Mouse (Mus musculus) liver, embryonic 12.5 days (tissue): Measurements from ENCODE around the gene Atf6b. TPM values are rescaled to one million over a fixed set of nuclear protein-coding genes. Genes with fewer than 3 reads are reported as not detected.

ENCODE experiments used
- ATAC-seq: fragments of 200-750 bp; cut with Nextera tagmentation; 2 replicates; pipeline ENCODE4 v1.8.0; 2017; ENCODE audit warnings: moderate number of reproducible peaks, mild to moderate bottlenecking, moderate library complexity
- H3K27ac ChIP-seq: fragments of 300-500 bp; sonication (generic); 2 replicates; pipeline ENCODE4 v1.5.1; 2016; ENCODE audit warnings: mild to moderate bottlenecking
- H3K27me3 ChIP-seq: fragments of 300-500 bp; sonication (generic); replicated peaks from 2 replicates; pipeline ENCODE4 v1.6.1; 2016; ENCODE audit warnings: mild to moderate bottlenecking, moderate library complexity
- H3K36me3 ChIP-seq: fragments of 300-500 bp; sonication (generic); 2 replicates; pipeline ENCODE4 v1.6.1; 2016; ENCODE audit warnings: mild to moderate bottlenecking, moderate library complexity
- H3K4me1 ChIP-seq: fragments of 300-500 bp; sonication (generic); 2 replicates; pipeline ENCODE4 v1.6.1; 2016
- H3K4me2 ChIP-seq: fragments of 300-500 bp; sonication (generic); 2 replicates; pipeline ENCODE4 v1.6.1; 2016; ENCODE audit warnings: mild to moderate bottlenecking, moderate library complexity
- H3K4me3 ChIP-seq: fragments of 300-500 bp; sonication (generic); 2 replicates; pipeline ENCODE4 v1.5.1; 2016; ENCODE audit warnings: mild to moderate bottlenecking, moderate library complexity
- H3K9ac ChIP-seq: fragments of 300-500 bp; sonication (generic); 2 replicates; pipeline ENCODE4 v1.6.1; 2016; ENCODE audit warnings: mild to moderate bottlenecking, moderate library complexity
- H3K9me3 ChIP-seq: fragments of 300-500 bp; sonication (generic); replicated peaks from 2 replicates; pipeline ENCODE4 v1.6.1; 2016; ENCODE audit warnings: mild to moderate bottlenecking, moderate library complexity
- WGBS: fragments of 180-500 bp; shearing (Covaris S2); methylation state at CpG from one replicate; pipeline ENCODE4 v1.1.7; 2016; ENCODE audit not compliant: insufficient replicate concordance; 5-methylcytosine and 5-hydroxymethylcytosine counted together
- polyA plus RNA-seq: library from polyadenylated mRNA; unstranded; fragments of >200 nt; fragmentation: Nextera tagmentation; extraction: Ambion mirVana; gene quantifications from 2 replicates; pipeline ENCODE4 v1.2.1, GENCODE M21; 2016

Gene Atf6b
- polyA plus RNA-seq, 1 experiment from 2014 or later: 37.0 TPM

DNA sequence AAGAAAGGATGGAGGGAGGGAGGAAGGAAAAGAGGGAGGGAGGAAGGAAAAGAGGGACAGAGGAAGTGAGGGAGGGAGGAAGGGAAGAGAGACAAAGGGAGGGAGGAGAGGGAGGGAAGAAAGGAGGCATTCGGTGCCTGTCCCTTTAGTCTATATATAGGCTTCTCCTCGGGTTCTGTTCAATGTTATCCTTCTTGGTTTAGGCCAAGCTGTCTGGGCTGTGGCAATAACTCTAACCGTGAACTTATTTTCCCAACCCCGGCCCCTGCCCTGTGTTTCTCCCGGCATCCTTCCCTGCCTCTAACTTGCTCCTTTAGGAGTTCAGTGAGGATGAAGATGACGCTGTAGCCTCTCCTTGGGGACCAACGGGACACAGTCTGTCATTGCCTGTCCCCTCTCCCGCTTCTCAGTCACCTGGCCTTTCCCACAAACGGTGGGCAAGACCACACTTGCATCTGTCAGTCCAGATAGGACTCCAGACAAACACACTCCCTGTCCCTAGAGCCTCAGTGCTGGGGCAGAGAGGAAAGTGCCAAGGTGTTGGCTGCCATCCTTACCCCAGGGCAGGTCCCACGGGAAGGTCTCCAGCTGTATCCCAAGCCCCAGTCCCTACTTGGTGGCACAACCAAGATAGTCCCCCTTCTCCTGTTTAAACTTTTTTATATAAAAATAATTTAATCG lies 27.7 kb downstream of the Atf6b start:
- no peaks in the 10 kb centered on the region for H3K9me3 ChIP-seq
- no peak overlapping the region for H3K9ac ChIP-seq
- peaks cover 99% of the 10 kb centered on the region for H3K27me3 ChIP-seq
- H3K4me1 ChIP-seq: peaks cover 6% of the 10 kb centered on the region; the same call in 1 of the 2 replicates
- no peak for ATAC-seq
- no peak overlapping the region for H3K27ac ChIP-seq
- H3K4me3 ChIP-seq: no peak overlapping the region
- no peak overlapping the region for H3K4me2 ChIP-seq
- WGBS: 45% methylated on average over 11 of the region's 11 CpGs
- no peaks in the 10 kb centered on the region for H3K36me3 ChIP-seq

DNA sequence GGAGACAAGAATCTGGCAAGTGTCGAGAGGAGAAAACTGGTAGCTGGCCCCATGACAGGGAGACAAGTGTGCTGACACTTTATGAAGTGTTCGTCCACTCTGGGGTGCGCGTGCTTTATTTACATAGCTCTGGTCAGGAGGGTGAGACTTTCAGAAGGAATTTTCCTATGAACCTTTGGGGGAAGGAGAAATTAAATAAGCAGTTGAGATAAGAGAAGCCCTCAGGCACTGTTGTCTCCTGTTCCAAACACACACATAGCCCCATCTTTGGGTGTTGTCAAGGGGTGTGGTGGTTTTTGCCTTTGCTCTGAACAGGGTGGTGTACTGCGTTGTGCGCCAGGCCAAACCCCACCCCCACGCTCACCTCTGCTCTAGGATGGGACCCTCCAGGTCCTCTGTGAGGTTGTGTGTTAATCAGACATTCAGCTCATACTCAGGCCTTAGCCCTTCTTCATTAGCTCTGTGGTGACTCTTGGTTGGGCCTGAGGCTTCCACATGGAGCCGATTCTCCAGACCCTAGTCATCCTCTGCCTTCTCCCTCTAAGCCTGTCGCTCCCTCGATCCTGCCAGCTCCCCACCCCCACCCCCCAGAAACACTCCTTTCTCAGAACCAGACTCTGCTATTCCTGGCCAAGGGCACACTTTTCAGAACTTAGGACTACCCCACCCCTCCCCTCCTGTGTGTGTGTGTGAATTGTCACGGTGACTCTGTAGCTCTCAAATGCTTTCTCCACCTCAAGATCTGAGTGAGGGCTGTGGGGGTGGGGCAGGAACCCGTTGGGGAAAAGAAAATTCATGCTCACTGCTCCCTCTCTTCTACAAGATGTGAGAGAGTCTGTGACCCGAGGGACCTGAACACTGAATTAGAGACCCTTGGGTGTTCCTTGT lies 28.5 kb downstream of the Atf6b start:
- no peak overlapping the region for H3K9ac ChIP-seq
- H3K27ac ChIP-seq: no peak overlapping the region
- 59% methylated on average over 13 of the region's 13 CpGs for WGBS

DNA sequence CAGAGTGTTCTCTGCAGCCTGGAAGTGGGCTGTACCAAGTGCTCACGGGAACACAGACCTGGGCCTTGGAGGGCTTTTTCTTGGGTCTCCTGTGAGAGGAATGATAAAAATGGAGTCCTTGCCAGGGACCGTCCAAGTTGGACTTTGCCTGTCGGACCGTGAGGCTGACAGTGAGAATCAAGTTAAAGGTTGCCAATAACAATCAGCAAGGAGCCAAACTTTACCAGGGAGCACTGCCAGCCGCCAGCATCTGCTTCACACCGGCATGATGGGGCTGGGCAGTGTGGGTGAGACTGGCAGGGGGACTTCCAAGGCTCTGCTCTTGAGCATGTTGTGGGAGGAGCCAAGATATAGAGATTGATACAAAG lies 29.1 kb downstream of the Atf6b start:
- Histone ChIP-seq H3K27ac (no peak overlapping the region), H3K36me3 (no peaks in the 10 kb centered on the region), H3K4me1 (peaks cover 6% of the 10 kb centered on the region; the same call in 1 of the 2 replicates), H3K9me3 (no peaks in the 10 kb centered on the region), H3K4me3 (no peak overlapping the region), H3K4me2 (no peak overlapping the region), H3K9ac (no peak overlapping the region), H3K27me3 (peaks cover 98% of the 10 kb centered on the region)
- ATAC-seq: no peak
- WGBS: 69% methylated on average over 6 of the region's 6 CpGs

More for the DNA sequence above, 28.5 kb downstream of the Atf6b start:
- Histone ChIP-seq H3K4me1 (peaks cover 6% of the 10 kb centered on the region; the same call in 1 of the 2 replicates), H3K9me3 (no peaks in the 10 kb centered on the region), H3K4me2 (no peak overlapping the region), H3K27me3 (peaks cover 99% of the 10 kb centered on the region), H3K36me3 (no peaks in the 10 kb centered on the region), H3K4me3 (no peak overlapping the region)
- no peak for ATAC-seq

DNA sequence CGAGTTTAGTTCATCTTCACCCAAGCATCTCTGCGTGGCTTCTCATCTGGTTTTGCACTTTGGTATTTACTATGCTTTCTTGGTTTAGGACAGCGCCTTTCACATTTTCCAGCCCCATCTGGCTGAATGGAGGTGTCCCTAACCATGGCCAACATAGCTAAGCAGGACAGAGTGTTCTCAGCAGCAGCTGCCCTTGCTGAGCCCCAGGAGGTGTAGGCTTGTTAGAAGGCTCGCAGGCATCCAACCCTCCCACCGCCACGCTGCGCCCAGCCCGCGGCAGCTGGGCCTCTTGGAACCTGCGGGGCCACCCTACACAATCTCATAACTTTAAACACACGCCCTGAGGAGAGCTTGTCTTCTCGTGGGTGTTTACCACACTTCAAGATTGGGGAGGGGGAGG lies 29.7 kb downstream of the Atf6b start:
- Histone ChIP-seq H3K9me3 (no peaks in the 10 kb centered on the region), H3K9ac (no peak overlapping the region), H3K36me3 (no peaks in the 10 kb centered on the region), H3K4me1 (peaks cover 9% of the 10 kb centered on the region; the same call in 1 of the 2 replicates), H3K27ac (no peak overlapping the region), H3K4me3 (no peak overlapping the region), H3K27me3 (peaks cover 98% of the 10 kb centered on the region), H3K4me2 (no peak overlapping the region)
- 56% methylated on average over 12 of the region's 12 CpGs for WGBS
- ATAC-seq: no peak

DNA sequence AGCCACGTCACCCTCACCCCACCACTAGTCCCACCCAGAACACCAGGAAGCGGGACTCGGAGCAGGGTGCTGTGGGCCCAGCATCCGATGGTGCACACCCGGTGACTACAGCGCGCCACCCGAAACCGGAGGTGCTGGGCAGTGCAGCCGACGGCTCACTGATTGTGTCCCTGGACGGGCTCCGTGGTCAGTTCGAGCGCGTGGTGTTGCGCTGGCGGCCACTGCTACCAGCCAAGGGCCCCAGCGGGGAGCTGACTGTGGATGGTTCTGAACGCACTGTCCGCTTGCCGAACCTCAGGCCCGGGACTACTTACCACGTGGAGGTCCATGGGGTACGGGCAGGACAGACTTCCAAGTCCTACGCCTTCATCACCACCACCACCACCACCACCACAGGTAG lies 33.2 kb downstream of the Atf6b start:
- H3K4me3 ChIP-seq: no peak overlapping the region
- H3K27me3 ChIP-seq: peaks cover 94% of the 10 kb centered on the region
- H3K4me1 ChIP-seq: 0 out of 2 replicates have a peak, but pooled peaks cover 12% of the 10 kb centered on the region
- ATAC-seq: no peak
- WGBS: 64% methylated on average over 26 of the region's 26 CpGs
- no peak overlapping the region for H3K4me2 ChIP-seq
- H3K27ac ChIP-seq: no peak overlapping the region
- H3K9ac ChIP-seq: no peak overlapping the region
- H3K9me3 ChIP-seq: no peaks in the 10 kb centered on the region
- no peaks in the 10 kb centered on the region for H3K36me3 ChIP-seq

DNA sequence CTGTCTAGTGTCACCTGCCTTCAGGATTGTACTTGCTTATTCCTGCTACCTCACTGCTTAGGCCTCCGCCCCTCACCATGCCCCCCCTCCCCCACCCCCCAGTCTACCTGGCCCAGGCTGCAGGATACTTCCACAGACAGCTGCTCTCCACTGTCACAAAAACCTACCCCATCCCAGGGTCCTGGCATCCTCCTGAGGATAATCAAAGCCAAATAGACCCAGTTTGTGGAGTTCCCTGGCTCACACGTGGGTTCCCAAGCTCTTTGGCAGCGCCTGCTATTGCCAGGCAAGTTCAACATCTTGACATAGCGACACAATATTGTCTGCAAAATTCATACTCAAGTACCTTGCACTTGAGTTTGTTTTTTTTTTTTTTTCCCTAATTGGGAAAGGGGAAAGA lies 33.7 kb downstream of the Atf6b start:
- no peaks in the 10 kb centered on the region for H3K36me3 ChIP-seq
- no peak overlapping the region for H3K4me2 ChIP-seq
- 0 out of 2 replicates have a peak, but pooled peaks cover 12% of the 10 kb centered on the region for H3K4me1 ChIP-seq
- 63% methylated on average over 4 of the region's 4 CpGs for whole genome bisulfite sequencing
- no peak overlapping the region for H3K27ac ChIP-seq
- H3K4me3 ChIP-seq: no peak overlapping the region
- H3K9me3 ChIP-seq: no peaks in the 10 kb centered on the region
- no peak overlapping the region for H3K9ac ChIP-seq
- H3K27me3 ChIP-seq: peaks cover 94% of the 10 kb centered on the region
- no peak for ATAC-seq

DNA sequence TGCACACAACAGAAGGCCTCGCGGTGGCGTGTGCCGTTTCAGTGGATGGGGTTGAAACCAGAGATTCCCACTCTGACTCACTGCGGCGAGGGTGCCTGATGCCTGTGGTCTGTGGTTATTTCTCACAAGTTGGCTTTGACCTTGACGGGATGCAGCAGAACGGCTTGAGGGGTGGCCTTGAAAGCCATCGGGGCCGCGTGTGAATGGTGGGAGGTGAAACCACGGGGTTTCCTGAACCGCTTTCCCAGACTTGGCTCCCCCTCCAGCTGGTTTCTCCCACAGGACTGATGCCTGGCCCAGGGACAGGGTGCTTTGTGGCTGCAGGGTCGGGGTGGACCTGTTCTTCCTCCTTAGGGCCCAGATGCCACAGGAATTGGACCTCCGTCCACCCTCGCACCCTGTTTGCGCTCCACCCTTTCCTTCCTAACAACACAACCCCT lies 34.2 kb downstream of the Atf6b start:
- no peak for ATAC-seq
- Histone ChIP-seq H3K4me3 (no peak overlapping the region), H3K4me2 (no peak overlapping the region)

DNA sequence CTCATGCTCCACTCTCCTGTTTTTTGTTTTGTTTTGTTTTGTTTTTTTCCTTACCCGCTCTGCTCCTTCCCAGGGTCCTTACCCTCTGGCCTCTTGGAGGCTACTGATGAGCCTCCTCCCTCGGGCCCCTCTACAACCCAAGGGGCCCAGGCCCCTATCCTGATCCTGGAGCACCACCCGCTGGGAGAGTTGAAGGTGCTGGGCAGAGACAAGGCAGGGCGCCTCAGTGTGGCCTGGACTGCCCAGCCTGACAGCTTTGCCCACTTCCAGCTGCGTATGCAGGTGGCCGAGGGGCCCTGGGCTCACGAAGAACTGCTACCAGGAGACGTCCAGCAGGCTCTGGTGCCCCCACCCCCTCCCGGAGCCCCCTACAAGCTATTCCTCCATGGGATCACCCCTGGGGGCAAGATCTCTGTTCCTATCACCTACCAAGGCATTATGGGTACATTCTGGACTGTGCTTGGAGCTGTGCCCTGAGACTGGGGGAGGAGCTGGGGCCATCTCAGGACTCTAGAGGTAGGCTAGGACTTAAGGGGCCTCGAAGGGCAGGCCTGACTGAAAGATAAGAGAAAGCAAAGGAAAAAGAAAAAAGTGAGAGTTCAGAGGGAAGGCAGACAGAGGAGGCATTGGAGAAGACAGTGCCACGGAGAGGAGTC lies 35.1 kb downstream of the Atf6b start:
- 54% methylated on average over 11 of the region's 11 CpGs for WGBS
- peaks cover 80% of the 10 kb centered on the region for H3K27me3 ChIP-seq
- H3K4me3 ChIP-seq: no peak overlapping the region
- H3K27ac ChIP-seq: no peak overlapping the region
- no peak for ATAC-seq
- H3K36me3 ChIP-seq: no peaks in the 10 kb centered on the region
- H3K4me2 ChIP-seq: no peak overlapping the region
- 0 out of 2 replicates have a peak, but pooled peaks cover 12% of the 10 kb centered on the region for H3K4me1 ChIP-seq
- no peak overlapping the region for H3K9ac ChIP-seq
- no peaks in the 10 kb centered on the region for H3K9me3 ChIP-seq

More for the DNA sequence above, 34.2 kb downstream of the Atf6b start:
- H3K27ac ChIP-seq: no peak overlapping the region
- no peaks in the 10 kb centered on the region for H3K36me3 ChIP-seq
- H3K27me3 ChIP-seq: peaks cover 88% of the 10 kb centered on the region
- H3K9ac ChIP-seq: no peak overlapping the region
- H3K4me1 ChIP-seq: 0 out of 2 replicates have a peak, but pooled peaks cover 12% of the 10 kb centered on the region
- WGBS: 25% methylated on average over 17 of the region's 17 CpGs
- H3K9me3 ChIP-seq: no peaks in the 10 kb centered on the region

DNA sequence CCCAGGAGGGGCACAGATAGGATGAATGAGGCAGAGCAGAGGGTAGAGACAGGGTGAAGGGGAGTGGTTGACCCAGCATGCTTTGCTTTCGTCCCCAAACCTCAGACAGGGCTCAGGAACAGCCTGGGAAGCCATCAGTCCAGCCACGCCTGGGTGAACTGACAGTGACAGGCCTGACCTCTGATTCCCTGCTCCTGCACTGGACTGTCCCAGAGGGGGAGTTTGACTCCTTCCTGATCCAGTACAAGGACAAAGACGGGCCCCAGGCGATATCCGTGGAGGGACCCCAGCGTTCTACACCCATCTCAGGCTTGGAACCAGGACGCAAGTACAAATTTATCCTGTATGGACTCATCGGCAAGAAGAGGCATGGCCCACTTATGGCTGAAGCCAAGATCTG lies 36.2 kb downstream of the Atf6b start:
- 62% methylated on average over 8 of the region's 8 CpGs for WGBS
- Histone ChIP-seq H3K9me3 (no peaks in the 10 kb centered on the region), H3K4me2 (no peak overlapping the region), H3K27ac (no peak overlapping the region), H3K4me3 (no peak overlapping the region), H3K27me3 (peaks cover 68% of the 10 kb centered on the region), H3K36me3 (no peaks in the 10 kb centered on the region), H3K4me1 (0 out of 2 replicates have a peak, but pooled peaks cover 12% of the 10 kb centered on the region), H3K9ac (no peak overlapping the region)
- no peak for ATAC-seq

DNA sequence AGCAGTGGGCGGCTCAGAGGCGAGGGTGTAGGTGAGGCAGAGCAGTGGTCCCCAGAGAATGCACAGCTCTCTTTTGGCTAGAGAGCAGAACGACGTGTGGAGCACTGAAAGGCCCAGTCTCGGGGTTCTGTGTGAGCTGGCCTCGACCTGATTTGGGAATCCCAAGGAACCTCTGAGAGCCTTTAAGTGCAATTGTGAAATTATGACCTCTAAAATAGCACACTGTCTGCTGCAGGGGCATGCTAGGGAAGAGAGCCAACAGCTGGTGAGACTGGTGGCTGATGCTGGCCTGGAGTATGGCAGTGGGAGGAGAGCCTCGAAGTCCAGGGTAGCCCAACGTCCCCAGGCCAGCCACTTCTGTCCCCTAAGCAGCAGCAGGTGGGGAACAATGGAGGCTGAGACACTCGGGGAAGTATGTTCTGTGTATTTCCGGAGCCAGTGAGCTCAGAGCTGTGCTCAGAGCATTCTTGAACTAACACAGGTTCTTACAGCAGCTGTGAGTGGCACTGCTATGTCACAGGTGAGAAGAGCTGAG lies 36.8 kb downstream of the Atf6b start:
- H3K4me2 ChIP-seq: no peak overlapping the region
- no peaks in the 10 kb centered on the region for H3K36me3 ChIP-seq
- no peak overlapping the region for H3K4me3 ChIP-seq
- no peak for ATAC-seq
- no peaks in the 10 kb centered on the region for H3K9me3 ChIP-seq
- H3K4me1 ChIP-seq: 0 out of 2 replicates have a peak, but pooled peaks cover 12% of the 10 kb centered on the region
- H3K27ac ChIP-seq: no peak overlapping the region
- H3K27me3 ChIP-seq: peaks cover 62% of the 10 kb centered on the region
- no peak overlapping the region for H3K9ac ChIP-seq
- WGBS: 53% methylated on average over 10 of the region's 10 CpGs

DNA sequence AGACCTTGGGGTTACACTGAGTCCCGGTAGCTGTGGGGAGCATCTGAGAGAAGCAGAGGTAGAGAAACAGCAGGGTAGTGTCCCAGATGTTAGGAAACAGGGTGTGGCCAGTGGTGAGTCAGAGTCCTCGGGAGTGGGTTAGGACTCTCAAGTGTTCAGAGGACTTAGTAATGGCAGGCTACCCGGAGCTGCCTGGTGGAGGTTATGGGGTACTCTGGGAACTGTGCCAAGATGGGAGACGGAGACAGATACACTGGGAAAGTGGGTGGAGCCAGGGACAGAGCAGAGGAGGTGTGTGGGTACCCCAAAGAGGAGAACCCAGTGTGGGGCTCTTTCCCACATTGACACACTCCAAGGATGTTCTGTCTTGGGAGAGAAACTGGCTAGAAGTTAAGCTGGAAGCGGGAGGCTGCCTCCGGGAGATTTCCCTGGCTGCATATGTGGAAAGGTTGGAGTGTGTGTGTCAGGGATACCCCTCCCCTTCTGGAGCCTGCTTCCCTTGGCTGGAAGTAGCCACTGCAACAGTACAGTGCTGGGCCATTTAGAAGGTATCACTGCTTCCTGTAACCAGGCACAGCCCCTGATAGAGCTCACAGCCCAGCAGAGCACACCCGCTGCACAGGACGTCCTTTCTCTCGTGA lies 37.4 kb downstream of the Atf6b start:
- Histone ChIP-seq H3K4me2 (no peak overlapping the region), H3K4me1 (0 out of 2 replicates have a peak, but pooled peaks cover 12% of the 10 kb centered on the region), H3K9me3 (no peaks in the 10 kb centered on the region), H3K4me3 (no peak overlapping the region), H3K36me3 (no peaks in the 10 kb centered on the region), H3K27me3 (peaks cover 56% of the 10 kb centered on the region), H3K27ac (no peak overlapping the region), H3K9ac (no peak overlapping the region)
- WGBS: 46% methylated on average over 9 of the region's 9 CpGs
- no peak for ATAC-seq
